Mouse (Mus musculus) lung, postnatal 0 days (tissue): ENCODE data around the gene Mcu.

Experiments used
- CTCF ChIP-seq: IDR thresholded peaks from 2 replicates; pipeline ENCODE4 v1.5.1; 2016; ENCODE audit warnings: antibody characterized with exemption, mild to moderate bottlenecking
- EP300 ChIP-seq: IDR thresholded peaks from 2 replicates; pipeline ENCODE4 v1.6.1; 2016; ENCODE audit warnings: antibody characterized with exemption, mild to moderate bottlenecking, control low read depth

GRCm38 (mm10) chr10:59589856-59590255 lies 26.6 kb downstream of the Mcu start:
- TF ChIP-seq CTCF (no peak), EP300 (no peak)
